Mouse (Mus musculus) testis, adult 2 months (tissue): ENCODE data around the gene Bach2.

Experiments
- CTCF ChIP-seq: fragments of 200-500 bp; IDR thresholded peaks from 2 replicates; pipeline ENCODE4 v1.5.1; 2012; ENCODE audit warnings: low read depth, mild to moderate bottlenecking, inconsistent platforms, low read length, moderate library complexity; ENCODE audit not compliant: control insufficient read depth, insufficient read depth, insufficient replicate concordance
- POLR2A ChIP-seq: fragments of 200-500 bp; IDR thresholded peaks from 2 replicates; pipeline ENCODE4 v1.6.1; 2012; ENCODE audit warnings: low read depth, mild to moderate bottlenecking, inconsistent platforms, low read length, moderate library complexity; ENCODE audit not compliant: control insufficient read depth

GRCm38 (mm10) chr4:32409116-32409880, 170.7 kb downstream of the Bach2 start:
- TF ChIP-seq POLR2A (no peak), CTCF (no peak)
